Mouse (Mus musculus) C2C12 (cell line): ENCODE data around the gene Tmem121. TPM values are rescaled to one million over a fixed set of nuclear protein-coding genes. Genes with fewer than 3 reads are reported as not detected.

ENCODE experiments used
- H3K27me3 ChIP-seq: one replicate; pipeline ENCODE4 v1.6.1; 2011; ENCODE audit not compliant: control insufficient read depth, insufficient read depth, insufficient read length
- H3K36me3 ChIP-seq: one replicate; pipeline ENCODE4 v1.6.1; 2011; ENCODE audit not compliant: control insufficient read depth, insufficient read depth
- H3K4me3 ChIP-seq: one replicate; pipeline ENCODE4 v1.5.1; 2011; ENCODE audit warnings: mild to moderate bottlenecking, control low read depth; ENCODE audit not compliant: poor library complexity, insufficient read depth, severe bottlenecking
- H3K79me2 ChIP-seq: one replicate; pipeline ENCODE4 v1.6.1; 2011; ENCODE audit not compliant: control insufficient read depth, insufficient read depth
- H3K79me3 ChIP-seq: one replicate; pipeline ENCODE4 v1.6.1; 2011; ENCODE audit warnings: low read depth, control low read depth
- H3ac ChIP-seq: one replicate; pipeline ENCODE3; 2011; ENCODE audit warnings: low read depth; ENCODE audit not compliant: control insufficient read depth, insufficient read length
- CEBPB ChIP-seq: IDR thresholded peaks from one replicate; pipeline ENCODE4 v1.6.1; 2011; ENCODE audit warnings: low read depth, mild to moderate bottlenecking, control low read depth, moderate library complexity
- CTCF ChIP-seq: IDR thresholded peaks from one replicate; pipeline ENCODE4 v1.5.1; 2011; ENCODE audit not compliant: control insufficient read depth, insufficient read depth, insufficient read length
- FOSL1 ChIP-seq: IDR thresholded peaks from one replicate; pipeline ENCODE4 v1.8.0; 2011; ENCODE audit warnings: mild to moderate bottlenecking, low read length; ENCODE audit not compliant: poor library complexity, insufficient read depth, severe bottlenecking
- MAX ChIP-seq: IDR thresholded peaks from one replicate; pipeline ENCODE4 v1.6.1; 2011; ENCODE audit warnings: mild to moderate bottlenecking, control low read depth
- MYOD1 ChIP-seq: IDR thresholded peaks from one replicate; pipeline ENCODE4 v1.6.1; 2011; ENCODE audit warnings: low read depth; ENCODE audit not compliant: control insufficient read depth, insufficient read length
- MYOG ChIP-seq: IDR thresholded peaks from one replicate; pipeline ENCODE4 v1.6.1; 2011; ENCODE audit not compliant: control insufficient read depth, insufficient read length; ENCODE audit errors: extremely low read depth
- USF1 ChIP-seq: IDR thresholded peaks from one replicate; pipeline ENCODE4 v1.6.1; 2011; ENCODE audit warnings: low read depth, mild to moderate bottlenecking, control low read depth, moderate library complexity
- long read RNA-seq, 2 experiments: library from polyadenylated mRNA; unstranded; transcript quantifications; one replicate each; pipeline ENCODE4 v2.0.0; 2019 to 2020
- polyA plus RNA-seq: library from polyadenylated mRNA; unstranded; fragments of >200 nt; fragmentation: generic; extraction: Trizol; gene quantifications from one replicate; pipeline ENCODE4 v1.2.1, GENCODE M21; 2012; ENCODE audit warnings: missing spikeins

Tmem121 gene
- polyA plus RNA-seq = 6.3 TPM
- long read RNA-seq, experiment 1, transcript Tmem121-201 (2 exons, 1,574 nt) = major isoform, 6 of 9 reads
- long read RNA-seq, experiment 1, partial matches to known transcripts = 0 of 9 reads
- long read RNA-seq, experiment 1, other reads (novel, unspliced or antisense) = 3 of 9 reads
- long read RNA-seq, experiment 2, transcript Tmem121-201 (2 exons, 1,574 nt) = major isoform, 45 of 52 reads
- long read RNA-seq, experiment 2, partial matches to known transcripts = 1 of 52 reads
- long read RNA-seq, experiment 2, other reads (novel, unspliced or antisense) = 6 of 52 reads

DNA sequence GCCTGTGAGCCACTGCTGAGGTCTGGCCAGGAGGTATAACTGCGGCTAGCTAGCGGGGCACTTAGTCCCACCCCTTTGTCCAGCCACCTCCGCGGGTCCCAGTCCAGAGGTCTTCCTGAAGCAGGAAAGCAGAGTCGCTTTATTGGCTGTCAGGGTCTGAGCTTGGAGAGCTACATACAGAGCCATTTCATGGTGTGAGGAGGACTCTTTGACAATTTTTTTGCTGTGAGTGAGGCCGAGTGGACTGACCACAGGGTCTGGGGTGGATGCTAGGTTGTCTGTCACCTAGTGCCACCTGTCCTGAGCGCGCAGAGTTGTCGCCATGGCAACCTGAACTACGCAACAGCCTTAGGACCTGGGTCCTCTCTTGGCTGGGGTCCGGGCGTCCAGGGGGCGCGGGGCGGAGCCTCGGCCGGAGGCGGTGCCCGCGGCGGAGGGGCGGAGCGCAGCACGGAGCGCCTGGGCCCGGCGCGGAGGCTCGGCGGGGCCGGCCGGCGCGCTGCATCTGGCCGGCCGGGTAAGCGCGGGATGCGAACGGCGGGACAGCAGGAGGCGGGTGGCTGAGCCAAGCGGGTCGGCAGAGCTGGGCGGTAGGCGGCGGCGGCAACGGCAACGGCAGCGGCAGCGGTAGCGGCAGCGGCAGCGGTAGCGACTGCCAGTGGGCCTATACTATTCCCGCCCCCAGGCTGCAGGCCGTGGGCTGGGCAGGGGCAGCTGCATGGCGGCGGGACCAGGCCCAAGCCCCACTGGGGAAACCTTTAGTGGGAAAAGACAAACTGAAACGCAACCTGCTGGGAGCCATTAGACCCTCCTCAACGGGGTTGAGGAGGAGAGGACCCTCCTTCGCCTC is at the start of gene Tmem121:
Tmem121 (plus strand) TSS at position 489 of the 850 bp plus-strand sequence.
- peaks cover 5% of the 10 kb centered on the region for H3K27me3 ChIP-seq
- no peaks in the 10 kb centered on the region for H3K79me2 ChIP-seq
- peak within 1 kb of the TSS; percentile 14 for H3K4me3 ChIP-seq
- H3K36me3 ChIP-seq = no peaks in the 10 kb centered on the region
- peak within 1 kb of the TSS; percentile 49 for H3ac ChIP-seq
- TF ChIP-seq FOSL1 (no peak), CTCF (no peak), MAX (no peak), USF1 (no peak), CEBPB (no peak), MYOG (no peak)
- no peaks in the 10 kb centered on the region for H3K79me3 ChIP-seq

DNA sequence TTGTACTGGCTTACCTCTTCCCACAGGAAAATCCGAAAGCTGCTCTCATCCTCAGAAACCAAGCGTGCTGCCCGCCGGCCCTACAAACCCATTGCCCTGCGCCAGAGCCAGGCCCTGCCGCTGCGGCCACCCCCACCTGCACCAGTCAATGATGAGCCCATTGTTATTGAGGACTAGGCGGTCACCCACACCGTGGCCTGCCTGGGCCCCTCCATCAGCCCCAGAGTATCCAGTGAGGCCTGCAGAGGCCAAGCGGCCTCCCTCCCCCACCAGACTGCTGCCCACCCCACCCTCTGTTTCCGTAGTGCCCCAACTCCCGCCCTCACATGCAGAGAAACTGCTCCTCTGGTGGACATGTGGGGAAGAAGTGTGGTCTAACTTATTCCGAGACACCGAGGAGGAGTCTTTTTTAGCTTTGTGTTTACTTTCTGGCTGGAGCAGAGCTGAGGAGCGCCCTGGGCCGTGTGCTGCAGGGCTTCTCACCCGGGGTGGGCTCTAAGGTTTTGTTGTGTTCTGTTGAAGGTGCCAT is 49.2 kb upstream of the Tmem121 start:
- Histone ChIP-seq H3K4me3 (no peak overlapping the region), H3ac (no peak overlapping the region), H3K27me3 (no peaks in the 10 kb centered on the region), H3K79me2 (peaks cover 13% of the 10 kb centered on the region), H3K36me3 (peaks cover 54% of the 10 kb centered on the region), H3K79me3 (peaks cover 9% of the 10 kb centered on the region)
- TF ChIP-seq FOSL1 = no peak
- no peak for TF ChIP-seq MYOG
- no peak for TF ChIP-seq MAX
- no peak for TF ChIP-seq CTCF
- no peak for TF ChIP-seq USF1
- TF ChIP-seq MYOD1 = no peak
- TF ChIP-seq CEBPB = no peak

GRCm38 (mm10) chr12:113137260-113138213 is 48.2 kb upstream of the Tmem121 start:
- TF ChIP-seq MAX (no peak), FOSL1 (no peak), MYOG (no peak), USF1 (no peak), MYOD1 (no peak), CEBPB (no peak), CTCF (no peak)
- H3K79me3 ChIP-seq = peaks cover 18% of the 10 kb centered on the region
- peaks cover 23% of the 10 kb centered on the region for H3K79me2 ChIP-seq
- H3K4me3 ChIP-seq = no peak overlapping the region
- no peak overlapping the region for H3ac ChIP-seq
- peaks cover 57% of the 10 kb centered on the region for H3K36me3 ChIP-seq
- no peaks in the 10 kb centered on the region for H3K27me3 ChIP-seq

DNA sequence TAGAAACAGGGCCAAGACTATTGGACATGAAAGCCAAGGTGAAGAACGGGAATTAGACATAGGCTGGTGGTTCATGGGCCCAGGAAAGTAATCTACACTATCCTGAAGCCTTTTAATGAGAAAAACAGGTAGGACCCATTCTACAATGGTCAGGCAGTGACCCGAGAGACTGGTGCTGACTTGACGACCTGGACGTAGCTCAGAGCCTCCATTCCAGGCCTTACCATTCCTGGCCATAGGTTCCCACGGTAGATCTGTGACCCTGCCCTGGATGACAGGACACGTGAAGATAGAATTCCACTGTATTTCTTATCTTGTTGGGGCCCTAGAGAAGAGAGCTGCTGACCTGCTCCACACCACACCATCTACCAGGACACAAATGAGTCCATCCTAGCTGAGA is 47.4 kb upstream of the Tmem121 start:
- H3K36me3 ChIP-seq = peaks cover 53% of the 10 kb centered on the region
- H3K27me3 ChIP-seq = no peaks in the 10 kb centered on the region
- H3ac ChIP-seq = no peak overlapping the region
- H3K4me3 ChIP-seq = no peak overlapping the region
- peaks cover 31% of the 10 kb centered on the region for H3K79me2 ChIP-seq
- TF ChIP-seq MYOD1 (no peak), MAX (no peak), CTCF (no peak), CEBPB (no peak), USF1 (no peak), MYOG (no peak), FOSL1 (no peak)
- peaks cover 23% of the 10 kb centered on the region for H3K79me3 ChIP-seq
